Mouse (Mus musculus) ES-E14 (cell line): ENCODE measurements at regions not wholly inside any gene's neighbourhood (a gene's known extent, or its start where the extent isn't known, plus 50 kb on each side); places are given as distances from the start of the nearest gene placed in this dataset.

Experiments used
- DNase-seq: peaks from one replicate; pipeline ENCODE4 v3.0.0-alpha.2; 2013; ENCODE audit warnings: low read depth, low spot score
- H3K27ac ChIP-seq: 2 replicates; pipeline ENCODE4 v1.5.1; 2012; ENCODE audit warnings: low read depth, mild to moderate bottlenecking, low read length, moderate library complexity, mixed read lengths; ENCODE audit not compliant: poor library complexity, insufficient read depth, severe bottlenecking
- H3K36me3 ChIP-seq: 2 replicates; pipeline ENCODE4 v1.6.1; 2012; ENCODE audit warnings: mild to moderate bottlenecking, low read length, moderate library complexity, mixed read lengths; ENCODE audit not compliant: control insufficient read depth, poor library complexity, insufficient read depth, severe bottlenecking
- H3K4me1 ChIP-seq, 2 experiments: fragments of 150-350 bp in 1 of 2; sonication (generic) in 1 of 2; 2 replicates each; pipeline ENCODE4 v1.6.1; 2012; ENCODE audit warnings: low read length in 2 of 2, mild to moderate bottlenecking in 1 of 2, mixed read lengths in 1 of 2; ENCODE audit not compliant: control insufficient read depth in 2 of 2, insufficient read depth in 2 of 2, poor library complexity in 1 of 2
- H3K4me3 ChIP-seq, 2 experiments: fragments of 150-350 bp in 1 of 2; sonication (generic) in 1 of 2; 2 replicates each; pipeline ENCODE4 v1.5.1; 2012; ENCODE audit warnings: low read length in 2 of 2, low read depth in 1 of 2, mild to moderate bottlenecking in 1 of 2, mixed read lengths in 1 of 2; ENCODE audit not compliant: insufficient read depth in 1 of 2, poor library complexity in 1 of 2, severe bottlenecking in 1 of 2
- H3K9ac ChIP-seq: 2 replicates; pipeline ENCODE4 v1.6.1; 2012; ENCODE audit warnings: low read depth, mild to moderate bottlenecking, low read length, mixed read lengths; ENCODE audit not compliant: poor library complexity, insufficient read depth, severe bottlenecking
- H3K9me3 ChIP-seq: fragments of 150-350 bp; sonication (generic); 2 replicates; pipeline ENCODE4 v1.6.1; 2012; ENCODE audit warnings: low read depth, mild to moderate bottlenecking, low read length; ENCODE audit not compliant: control insufficient read depth, insufficient read depth
- CHD2 ChIP-seq: IDR thresholded peaks from 2 replicates; pipeline ENCODE4 v1.6.1; 2014; ENCODE audit warnings: mild to moderate bottlenecking, low read depth, low read length, inconsistent platforms
- HCFC1 ChIP-seq: IDR thresholded peaks from 2 replicates; pipeline ENCODE4 v1.6.1; 2012; ENCODE audit warnings: low read length, inconsistent platforms, borderline replicate concordance; ENCODE audit not compliant: insufficient read depth
- MAFK ChIP-seq: IDR thresholded peaks from 2 replicates; pipeline ENCODE4 v1.6.1; 2014; ENCODE audit warnings: mild to moderate bottlenecking, low read depth, low read length, inconsistent platforms; ENCODE audit not compliant: insufficient read depth
- ZC3H11A ChIP-seq: IDR thresholded peaks from 2 replicates; pipeline ENCODE4 v1.6.1; 2012; ENCODE audit warnings: low read depth, mild to moderate bottlenecking, inconsistent platforms, low read length, borderline replicate concordance
- ZNF384 ChIP-seq: IDR thresholded peaks from 2 replicates; pipeline ENCODE4 v1.6.1; 2012; ENCODE audit warnings: low read depth, low read length, inconsistent platforms
- in situ Hi-C, 2 experiments: fragments of 600-800 bp; cut with MboI; formaldehyde crosslinking; loops; one replicate each; pipeline ENCODE4 v1.15.1; 2025; ENCODE audit warnings: low sequenced_read_pairs in 2 of 2, inconsistent platforms in 1 of 2; ENCODE audit not compliant: unreplicated experiment in 2 of 2

GRCm38 (mm10) chr2:38424976-38425375 is 85.9 kb downstream of the Lhx2 start:
- in situ Hi-C loops, result no loop called here
- DNase-seq, result no peak
- H3K4me1 ChIP-seq, result peaks cover 4 to 12% of the 10 kb centered on the region in 2 experiments; a peak in 2 of 4 replicates
- TF ChIP-seq CHD2, result no peak
- no peak for TF ChIP-seq ZC3H11A
- TF ChIP-seq ZNF384, result no peak
- TF ChIP-seq HCFC1, result no peak
- no peak for TF ChIP-seq MAFK
- H3K9me3 ChIP-seq, result no peaks in the 10 kb centered on the region
- peak overlapping the region in 1 of 2 experiments; percentile 40; a peak in 2 of 4 replicates for H3K4me3 ChIP-seq
- no peak overlapping the region for H3K27ac ChIP-seq
- H3K36me3 ChIP-seq, result no peaks in the 10 kb centered on the region
- no peak overlapping the region for H3K9ac ChIP-seq

GRCm38 (mm10) chr2:38429752-38430378 is 81.6 kb upstream of the Nek6 start:
- no peak overlapping the region for H3K27ac ChIP-seq
- no peaks in the 10 kb centered on the region for H3K9me3 ChIP-seq
- H3K4me3 ChIP-seq, result no peak overlapping the region
- DNase-seq, result peak; percentile 55
- peak; percentile 77 for TF ChIP-seq ZC3H11A
- TF ChIP-seq ZNF384, result no peak
- peaks cover 2 to 5% of the 10 kb centered on the region in 2 experiments; a peak in 2 of 4 replicates for H3K4me1 ChIP-seq
- H3K36me3 ChIP-seq, result no peaks in the 10 kb centered on the region
- in situ Hi-C loops, result no loop called here
- no peak overlapping the region for H3K9ac ChIP-seq

- no peak for TF ChIP-seq CHD2
- Histone ChIP-seq H3K4me1 (no peaks in the 10 kb centered on the region), H3K36me3 (no peaks in the 10 kb centered on the region), H3K27ac (no peak overlapping the region), H3K9me3 (no peaks in the 10 kb centered on the region), H3K4me3 (no peak overlapping the region), H3K9ac (no peak overlapping the region)
- in situ Hi-C loops, result no loop called here
- no peak for DNase-seq
Measured at GRCm38 (mm10) chr2:38431546-38431945, 79.9 kb upstream of the Nek6 start.

GRCm38 (mm10) chr2:38433736-38434135 is 77.7 kb upstream of the Nek6 start:
- in situ Hi-C loops, result no loop called here
- no peaks in the 10 kb centered on the region for H3K36me3 ChIP-seq
- no peaks in the 10 kb centered on the region for H3K9me3 ChIP-seq
- DNase-seq, result no peak
- no peak overlapping the region for H3K4me3 ChIP-seq
- H3K4me1 ChIP-seq, result no peaks in the 10 kb centered on the region
- H3K9ac ChIP-seq, result no peak overlapping the region
- TF ChIP-seq ZC3H11A, result no peak; the same call in 1 of the 2 replicates
- TF ChIP-seq HCFC1, result no peak
- TF ChIP-seq MAFK, result no peak
- no peak for TF ChIP-seq ZNF384
- no peak for TF ChIP-seq CHD2
- H3K27ac ChIP-seq, result no peak overlapping the region

- Histone ChIP-seq H3K27ac (no peak overlapping the region), H3K36me3 (no peaks in the 10 kb centered on the region), H3K4me1 (no peaks in the 10 kb centered on the region), H3K4me3 (no peak overlapping the region), H3K9ac (no peak overlapping the region), H3K9me3 (no peaks in the 10 kb centered on the region)
- no peak for TF ChIP-seq HCFC1
- TF ChIP-seq ZNF384, result no peak
- TF ChIP-seq CHD2, result no peak
- no peak for TF ChIP-seq MAFK
- TF ChIP-seq ZC3H11A, result no peak
- no peak for DNase-seq
- in situ Hi-C loops, result no loop called here
Measured at GRCm38 (mm10) chr2:38436701-38437100, 74.7 kb upstream of the Nek6 start.
